Mouse (Mus musculus): ENCODE measurements around the gene Iqcc. TPM values are rescaled to one million over a fixed set of nuclear protein-coding genes. Genes with fewer than 3 reads are reported as not detected.

The Iqcc gene
- polyA plus RNA-seq (2015; fragmentation: Nextera tagmentation; extraction: Ambion mirVana): 29.8 and 30.6 TPM in 2 replicates

DNA sequence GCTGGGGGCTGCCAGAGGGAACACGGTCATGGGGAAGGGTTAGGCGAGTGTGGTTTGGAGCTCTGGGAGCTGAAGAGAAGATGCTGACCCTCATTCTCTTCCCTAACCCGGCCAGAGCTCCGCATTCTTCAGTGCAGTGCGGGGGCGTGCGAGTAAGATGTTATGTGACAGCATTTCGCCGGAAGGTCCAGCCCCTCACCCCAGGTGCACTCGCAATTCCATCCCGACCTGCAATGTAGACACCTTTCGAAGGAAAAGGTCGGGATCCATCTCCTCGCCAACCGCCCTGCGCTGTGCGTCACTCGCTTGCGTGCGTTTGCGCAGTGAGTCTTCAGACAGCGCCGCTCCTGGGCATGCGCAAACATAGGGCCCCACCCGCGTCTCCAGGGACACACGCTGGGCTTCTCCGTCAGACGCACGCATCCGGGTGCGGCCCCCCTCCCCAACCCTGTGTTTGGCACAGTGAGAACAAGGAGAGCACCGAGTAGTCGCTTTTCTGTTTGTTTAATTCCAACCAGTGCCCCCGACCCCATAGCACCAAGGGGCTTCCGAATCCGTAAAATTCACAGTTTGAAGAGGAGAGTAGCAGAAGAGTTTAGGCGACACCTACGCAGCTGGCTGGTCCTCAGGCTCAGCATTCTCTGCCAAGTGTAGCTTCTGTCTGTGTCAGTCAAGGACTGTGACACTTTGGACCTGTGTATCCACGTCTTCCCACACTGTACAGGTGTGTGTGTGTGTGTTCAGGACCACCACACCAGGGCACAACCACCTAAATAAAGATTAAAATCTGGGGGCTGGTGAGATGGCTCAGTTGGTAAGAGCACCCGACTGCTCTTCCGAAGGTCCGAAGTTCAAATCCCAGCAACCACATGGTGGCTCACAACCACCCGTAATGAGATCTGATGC, at the start of gene Iqcc:
Gene Iqcc (minus strand): TSS at position 314 of the 906 bp plus-strand sequence.
- H3K9me3 ChIP-seq: no peaks in the 10 kb centered on the region
- no peaks in the 10 kb centered on the region for H3K27me3 ChIP-seq
- H3K4me1 ChIP-seq: peaks cover 27% of the 10 kb centered on the region
- peak; percentile 88 for ATAC-seq (ENCODE audit: borderline replicate concordance, extremely low read depth, low FRiP score, low TSS enrichment)
- no peaks in the 10 kb centered on the region; the same call in none of the 2 replicates for H3K36me3 ChIP-seq
- H3K4me2 ChIP-seq: peak within 1 kb of the TSS; percentile 86
- H3K27ac ChIP-seq: peak within 1 kb of the TSS; percentile 83
- peak within 1 kb of the TSS; percentile 75 for H3K4me3 ChIP-seq
- 3% methylated on average over 44 of the region's 44 CpGs for WGBS
- peak within 1 kb of the TSS; percentile 78 for H3K9ac ChIP-seq

DNA sequence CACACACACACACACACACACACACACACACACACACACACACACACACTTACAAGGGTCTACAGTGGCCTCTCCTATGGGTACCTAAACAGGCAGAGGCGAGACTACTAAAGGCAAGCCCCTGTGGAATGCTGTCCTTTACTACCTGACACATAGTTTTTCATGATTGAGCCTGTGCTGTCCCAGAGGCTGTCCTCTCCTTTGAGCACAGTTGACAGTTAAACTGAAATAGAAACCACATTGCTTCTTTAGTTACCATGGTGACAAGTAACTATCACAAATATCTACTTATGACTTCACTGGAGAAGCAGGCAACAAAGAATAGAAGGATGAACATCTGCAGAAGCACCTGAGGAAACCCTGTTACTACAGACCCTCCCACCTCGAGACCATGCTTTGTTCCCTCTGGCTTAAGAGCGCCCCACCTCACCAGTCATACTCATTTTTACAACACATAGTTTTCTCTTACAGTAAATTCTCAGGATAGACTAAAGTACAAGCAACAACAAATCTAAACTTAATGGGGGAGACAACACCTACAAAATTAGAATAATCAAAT, 43.4 kb upstream of the Iqcc start:
- no peak for ATAC-seq (ENCODE audit: borderline replicate concordance, extremely low read depth, low FRiP score, low TSS enrichment)
- Histone ChIP-seq H3K36me3 (peaks cover 50% of the 10 kb centered on the region), H3K9me3 (no peaks in the 10 kb centered on the region), H3K27ac (no peak overlapping the region), H3K4me2 (no peak overlapping the region), H3K9ac (no peak overlapping the region), H3K4me3 (no peak overlapping the region), H3K27me3 (no peaks in the 10 kb centered on the region), H3K4me1 (no peaks in the 10 kb centered on the region)
- 71% methylated on average over 3 of the region's 3 CpGs for WGBS

DNA sequence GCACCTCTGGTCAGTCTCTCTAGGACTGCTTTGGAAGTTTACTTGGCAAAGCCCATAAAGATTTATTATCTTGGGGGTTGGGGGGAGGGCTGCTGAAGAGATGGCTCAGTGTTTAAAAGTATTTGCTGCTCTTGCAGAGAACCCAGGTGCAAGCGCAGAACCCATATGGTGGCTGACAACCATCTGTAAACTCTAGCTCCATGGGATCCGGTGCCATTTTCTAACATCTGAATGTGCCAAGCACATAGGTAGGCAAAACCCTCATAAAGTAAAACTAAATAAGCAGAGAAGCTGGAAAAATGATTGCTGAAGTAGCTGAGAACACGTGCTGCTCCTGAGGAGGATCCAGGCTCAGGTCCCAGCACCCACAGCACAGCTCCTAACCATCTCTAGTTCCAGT, 42.7 kb upstream of the Iqcc start:
- no peak for ATAC-seq (ENCODE audit: borderline replicate concordance, extremely low read depth, low FRiP score, low TSS enrichment)

DNA sequence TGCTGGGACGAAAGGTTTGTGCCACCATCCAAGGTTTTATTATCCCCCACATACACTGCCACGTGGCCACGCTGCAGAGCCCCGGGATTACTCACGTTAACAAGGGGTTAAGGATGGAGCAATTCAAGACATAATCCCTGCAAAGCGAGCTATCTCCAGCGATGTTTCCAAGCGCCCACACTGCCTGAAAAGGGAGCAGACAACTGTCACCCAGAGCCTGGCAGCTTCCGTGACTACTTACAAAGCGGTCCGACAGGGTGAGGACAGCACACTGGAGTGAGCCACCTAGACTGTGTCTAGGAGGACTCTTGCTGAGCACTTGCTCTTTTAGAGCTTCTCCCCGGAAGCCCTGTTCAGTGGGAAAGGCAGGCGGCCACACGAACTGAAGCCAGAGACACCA, 35.9 kb upstream of the Iqcc start:
- H3K9me3 ChIP-seq: no peaks in the 10 kb centered on the region
- H3K4me2 ChIP-seq: no peak overlapping the region
- peaks cover 94% of the 10 kb centered on the region for H3K36me3 ChIP-seq
- no peak for ATAC-seq (ENCODE audit: borderline replicate concordance, extremely low read depth, low FRiP score, low TSS enrichment)
- H3K4me1 ChIP-seq: no peaks in the 10 kb centered on the region
- no peak overlapping the region for H3K27ac ChIP-seq
- H3K4me3 ChIP-seq: no peak overlapping the region
- H3K27me3 ChIP-seq: no peaks in the 10 kb centered on the region
- H3K9ac ChIP-seq: no peak overlapping the region
- WGBS: 93% methylated on average over 14 of the region's 14 CpGs

More for the DNA sequence above, 42.7 kb upstream of the Iqcc start:
- no peak overlapping the region for H3K9ac ChIP-seq
- WGBS: 85% methylated on average over 3 of the region's 3 CpGs
- H3K36me3 ChIP-seq: peaks cover 54% of the 10 kb centered on the region
- H3K27ac ChIP-seq: no peak overlapping the region
- H3K27me3 ChIP-seq: no peaks in the 10 kb centered on the region
- no peak overlapping the region for H3K4me3 ChIP-seq
- no peaks in the 10 kb centered on the region for H3K4me1 ChIP-seq
- no peaks in the 10 kb centered on the region for H3K9me3 ChIP-seq
- H3K4me2 ChIP-seq: no peak overlapping the region

DNA sequence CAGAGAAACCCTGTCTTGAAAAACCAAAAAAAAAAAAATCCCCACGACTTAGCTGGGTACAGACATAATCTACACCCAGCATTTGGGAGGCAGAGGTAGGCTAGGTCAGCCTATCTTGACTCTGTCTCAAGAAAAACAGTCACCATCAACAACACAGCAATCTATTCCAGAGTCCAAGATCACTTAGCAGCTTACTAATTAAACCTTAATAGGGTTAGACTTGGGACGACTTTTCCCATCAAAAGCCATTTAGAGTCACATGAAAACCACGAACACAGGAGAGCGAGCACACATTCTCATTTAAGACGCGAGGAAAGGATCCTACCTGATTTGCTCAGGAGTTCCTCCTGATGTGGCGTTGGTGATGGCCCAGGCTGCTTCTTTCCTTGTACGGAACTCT, 31.5 kb upstream of the Iqcc start:
- H3K9ac ChIP-seq: no peak overlapping the region
- peaks cover 95% of the 10 kb centered on the region for H3K36me3 ChIP-seq
- no peaks in the 10 kb centered on the region for H3K9me3 ChIP-seq
- no peak overlapping the region for H3K4me2 ChIP-seq
- WGBS: 93% methylated on average over 8 of the region's 8 CpGs
- ATAC-seq (ENCODE audit: borderline replicate concordance, extremely low read depth, low FRiP score, low TSS enrichment): no peak
- no peaks in the 10 kb centered on the region for H3K27me3 ChIP-seq
- H3K27ac ChIP-seq: no peak overlapping the region
- no peak overlapping the region for H3K4me3 ChIP-seq
- no peaks in the 10 kb centered on the region for H3K4me1 ChIP-seq

DNA sequence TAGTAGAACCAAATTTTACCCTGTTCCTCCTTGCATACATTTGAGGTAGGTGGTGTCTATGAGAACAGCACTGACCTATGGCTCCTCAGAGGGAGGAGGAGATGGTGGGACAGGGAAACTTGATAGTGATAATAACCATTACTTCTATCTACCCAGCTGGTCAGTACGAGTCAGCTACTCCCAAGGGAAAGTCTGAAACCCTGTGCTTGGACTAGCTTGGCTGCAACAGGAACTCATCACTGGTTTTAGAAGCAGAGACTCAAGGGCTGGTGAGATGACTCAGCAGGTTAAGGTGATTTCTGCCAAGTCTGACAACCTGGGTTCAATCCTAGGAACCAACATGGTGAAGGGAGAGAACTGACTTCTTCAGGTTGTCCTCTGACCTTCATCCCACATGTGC, 29.8 kb upstream of the Iqcc start:
- no peak overlapping the region for H3K27ac ChIP-seq
- peaks cover 90% of the 10 kb centered on the region for H3K36me3 ChIP-seq
- no peak overlapping the region for H3K9ac ChIP-seq
- H3K4me2 ChIP-seq: no peak overlapping the region
- ATAC-seq (ENCODE audit: borderline replicate concordance, extremely low read depth, low FRiP score, low TSS enrichment): no peak
- no peaks in the 10 kb centered on the region for H3K4me1 ChIP-seq
- no peaks in the 10 kb centered on the region for H3K9me3 ChIP-seq
- H3K4me3 ChIP-seq: no peak overlapping the region
- 81% methylated on average over 1 of the region's 1 CpGs for WGBS
- no peaks in the 10 kb centered on the region for H3K27me3 ChIP-seq

DNA sequence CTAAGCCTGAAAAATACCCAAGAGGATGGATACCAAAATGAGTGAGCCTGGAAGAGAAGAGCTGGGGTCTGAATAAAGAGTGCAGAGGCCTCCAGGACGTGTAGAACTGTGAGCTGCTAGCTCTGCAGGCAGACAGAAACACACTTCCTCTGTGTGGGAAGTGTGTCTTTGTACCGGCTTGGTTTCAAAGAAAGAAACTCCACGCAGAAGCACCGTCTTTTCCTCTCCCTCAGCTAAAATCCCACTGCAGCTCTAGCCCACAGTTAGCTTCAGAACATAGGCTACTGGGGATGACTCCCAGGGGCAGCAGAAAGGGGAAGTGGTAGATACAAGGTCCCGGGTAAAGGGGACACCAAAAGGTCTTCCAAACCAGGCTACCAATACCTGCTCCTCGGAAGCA, 26.3 kb upstream of the Iqcc start:
- no peak overlapping the region for H3K27ac ChIP-seq
- no peaks in the 10 kb centered on the region for H3K27me3 ChIP-seq
- H3K4me1 ChIP-seq: peaks cover 6% of the 10 kb centered on the region; the same call in 1 of the 2 replicates
- no peak overlapping the region for H3K9ac ChIP-seq
- no peak overlapping the region for H3K4me2 ChIP-seq
- H3K36me3 ChIP-seq: peaks cover 59% of the 10 kb centered on the region
- no peak overlapping the region for H3K4me3 ChIP-seq
- no peaks in the 10 kb centered on the region for H3K9me3 ChIP-seq
- 82% methylated on average over 6 of the region's 6 CpGs for WGBS
- ATAC-seq (ENCODE audit: borderline replicate concordance, extremely low read depth, low FRiP score, low TSS enrichment): no peak

DNA sequence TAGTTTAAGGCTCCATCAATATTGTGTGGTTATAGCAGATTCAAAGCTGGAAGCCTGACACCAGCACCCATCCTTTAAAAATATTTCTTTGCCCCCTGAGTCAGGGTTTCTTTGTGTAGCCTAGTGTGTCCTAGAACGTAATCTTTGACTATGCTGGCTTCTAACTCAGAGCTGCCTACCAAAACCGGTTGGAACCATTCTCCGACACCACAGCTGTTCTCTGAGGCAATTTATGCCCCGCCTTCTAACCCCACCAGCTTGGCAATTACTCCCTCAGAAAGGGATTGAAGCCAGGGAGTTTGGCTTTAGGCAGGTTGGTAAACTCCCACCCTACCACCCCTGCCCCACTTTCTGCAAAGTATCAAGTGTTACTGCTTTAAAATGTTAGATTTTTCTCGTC, 22.9 kb upstream of the Iqcc start:
- Histone ChIP-seq H3K9me3 (no peaks in the 10 kb centered on the region), H3K36me3 (peaks cover 48% of the 10 kb centered on the region), H3K4me1 (peaks cover 29% of the 10 kb centered on the region), H3K9ac (0 out of 2 replicates have a peak overlapping the region, but pooled peaks have one; percentile 22), H3K27ac (peak overlapping the region; percentile 44; the same call in 1 of the 2 replicates), H3K4me2 (peak overlapping the region; percentile 88), H3K4me3 (0 out of 2 replicates have a peak overlapping the region, but pooled peaks have one; percentile 65), H3K27me3 (no peaks in the 10 kb centered on the region)
- no peak for ATAC-seq (ENCODE audit: borderline replicate concordance, extremely low read depth, low FRiP score, low TSS enrichment)
- WGBS: 45% methylated on average over 5 of the region's 5 CpGs

DNA sequence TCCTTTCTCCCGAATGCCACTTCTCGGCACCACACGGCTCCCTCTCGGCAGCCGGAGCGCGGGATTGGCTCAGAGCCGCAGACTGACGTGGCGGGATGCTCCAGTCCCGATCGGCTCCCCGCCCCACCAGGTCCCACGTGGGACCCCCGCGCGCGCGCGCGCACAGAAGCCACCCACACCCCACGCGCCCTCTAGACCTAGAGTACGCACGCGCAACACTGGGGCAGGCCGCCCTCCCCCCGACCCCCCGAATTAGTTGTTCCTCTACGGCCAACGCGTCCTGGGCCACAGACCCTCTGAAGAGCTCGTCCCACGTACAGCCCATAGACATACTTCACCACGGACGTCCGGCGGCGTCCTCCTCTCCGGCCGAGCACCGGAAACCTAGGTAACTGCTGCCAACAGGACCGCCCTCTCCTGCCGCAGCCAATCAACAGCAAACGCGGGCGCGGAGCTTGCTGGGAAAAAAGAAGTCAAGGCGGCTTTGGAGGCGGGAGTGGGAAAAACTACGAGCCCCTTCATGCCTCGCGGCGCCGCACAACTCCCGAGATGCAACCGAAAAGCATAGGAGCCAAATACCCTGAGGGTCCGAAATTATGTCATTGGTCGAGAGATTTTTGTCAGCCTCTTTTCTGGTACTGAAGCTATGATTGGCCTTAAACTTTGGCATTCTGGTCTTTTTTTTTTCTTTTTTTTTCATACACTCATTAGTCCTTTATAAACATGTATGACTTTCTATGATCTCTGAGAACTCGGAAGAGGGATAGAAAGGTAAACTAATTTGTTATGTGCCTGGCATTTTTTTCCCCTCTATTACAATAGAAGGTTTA, 22.0 kb upstream of the Iqcc start, which contains the start of gene Txlna:
Gene Txlna (minus strand): TSS at position 428 of the 830 bp plus-strand sequence.
- Histone ChIP-seq H3K36me3 (peaks cover 49% of the 10 kb centered on the region), H3K4me1 (peaks cover 29% of the 10 kb centered on the region), H3K4me2 (peak within 1 kb of the TSS; percentile 88), H3K9me3 (no peaks in the 10 kb centered on the region), H3K27me3 (no peaks in the 10 kb centered on the region), H3K4me3 (peak within 1 kb of the TSS; percentile 65), H3K9ac (peak within 1 kb of the TSS; percentile 78), H3K27ac (peak within 1 kb of the TSS; percentile 96)
- under 1% methylated on average over 60 of the region's 60 CpGs for WGBS
- peak; percentile 95 for ATAC-seq (ENCODE audit: borderline replicate concordance, extremely low read depth, low FRiP score, low TSS enrichment)

DNA sequence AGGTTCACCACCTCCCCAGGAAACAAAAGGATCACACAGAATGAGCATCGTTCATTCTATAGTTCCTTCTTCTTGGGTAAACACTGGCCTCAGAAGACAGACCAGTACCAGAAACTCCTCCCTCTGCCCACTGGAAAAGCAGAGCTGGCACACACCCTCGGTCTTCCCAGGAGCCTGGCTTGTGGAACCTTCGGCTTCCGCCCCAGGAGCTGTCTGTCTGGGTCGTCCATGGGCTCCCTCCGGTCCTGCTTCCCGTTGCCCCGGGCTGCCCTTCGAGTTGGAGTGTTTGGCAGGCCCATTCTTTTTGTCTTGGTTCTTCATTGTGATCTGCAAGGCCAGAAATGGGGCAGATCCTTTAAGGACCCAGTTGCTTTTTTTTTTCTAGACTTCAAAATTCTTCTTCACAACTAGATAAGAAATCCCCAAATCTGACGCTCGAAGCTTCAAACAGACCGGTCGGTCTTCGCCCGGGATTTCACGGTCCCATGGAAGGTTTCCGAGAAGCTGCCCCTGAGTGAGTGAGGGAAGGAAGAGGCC, 21.3 kb upstream of the Iqcc start:
- Histone ChIP-seq H3K9ac (peak overlapping the region; percentile 78), H3K4me3 (peak overlapping the region; percentile 65), H3K4me2 (peak overlapping the region; percentile 88), H3K4me1 (peaks cover 29% of the 10 kb centered on the region), H3K36me3 (peaks cover 48% of the 10 kb centered on the region), H3K27ac (peak overlapping the region; percentile 96), H3K9me3 (no peaks in the 10 kb centered on the region), H3K27me3 (no peaks in the 10 kb centered on the region)
- no peak for ATAC-seq (ENCODE audit: borderline replicate concordance, extremely low read depth, low FRiP score, low TSS enrichment)
- 2% methylated on average over 17 of the region's 17 CpGs for WGBS

DNA sequence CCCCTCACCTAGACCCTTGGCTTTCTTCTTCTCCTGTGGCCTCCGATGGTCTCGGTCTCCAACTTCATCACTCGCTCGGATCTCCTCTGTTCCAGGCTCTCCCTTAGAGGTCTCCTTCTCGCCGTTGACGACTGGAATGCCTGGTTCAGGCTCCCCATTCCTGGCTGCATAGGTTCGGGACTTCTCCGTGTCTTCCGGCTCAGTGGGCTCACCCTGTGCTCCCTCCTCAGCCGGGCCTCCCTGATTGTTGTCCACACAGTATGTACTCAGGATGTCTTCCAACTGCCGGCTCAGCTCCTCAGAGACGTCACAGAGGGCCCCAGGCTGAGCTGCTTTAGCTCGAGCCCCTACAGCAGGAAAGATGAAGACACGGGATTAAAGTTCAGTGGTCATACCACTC, 20.3 kb upstream of the Iqcc start:
- H3K4me3 ChIP-seq: peak overlapping the region; percentile 65
- peaks cover 29% of the 10 kb centered on the region for H3K4me1 ChIP-seq
- H3K9ac ChIP-seq: no peak overlapping the region; the same call in 1 of the 2 replicates
- WGBS: 79% methylated on average over 15 of the region's 15 CpGs
- H3K4me2 ChIP-seq: peak overlapping the region; percentile 88
- H3K9me3 ChIP-seq: no peaks in the 10 kb centered on the region
- no peaks in the 10 kb centered on the region for H3K27me3 ChIP-seq
- H3K36me3 ChIP-seq: peaks cover 48% of the 10 kb centered on the region
- H3K27ac ChIP-seq: no peak overlapping the region
- ATAC-seq (ENCODE audit: borderline replicate concordance, extremely low read depth, low FRiP score, low TSS enrichment): no peak

Measured in lung, embryonic 15.5 days (tissue).